Mouse (Mus musculus): Measurements from ENCODE around the gene Rrp7a. TPM values are rescaled to one million over a fixed set of nuclear protein-coding genes. Genes with fewer than 3 reads are reported as not detected.

Gene Rrp7a
- total RNA-seq, 2 experiments from 2014 or later, result 144 to 161 TPM

DNA sequence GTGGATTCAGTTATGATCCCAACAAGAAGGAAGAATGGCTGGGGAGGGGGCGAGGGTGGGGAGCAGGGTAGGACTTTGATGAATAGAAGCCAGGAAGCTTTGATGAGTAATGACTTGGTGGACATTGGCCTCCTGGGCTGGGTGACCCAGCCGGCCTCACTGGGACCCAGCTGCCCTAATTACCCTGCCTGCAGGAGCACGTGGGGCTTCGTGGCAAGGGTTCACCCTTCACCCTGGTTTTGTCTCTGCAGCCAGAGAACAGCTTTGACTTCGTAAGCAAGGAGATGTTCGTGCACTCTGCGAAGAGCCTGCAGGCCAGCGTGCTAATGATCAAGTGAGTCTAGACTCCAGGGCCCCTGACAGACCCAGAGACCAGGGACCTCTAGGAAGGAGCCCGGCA is 8.5 kb downstream of the Rrp7a start:
- DNase-seq (ENCODE audit: extremely low spot score in 1 of 2, low spot score in 1 of 2), result no peak

- peak; percentile 58 to 77 for DNase-seq (ENCODE audit: extremely low spot score in 1 of 2, low spot score in 1 of 2)
Measured at GRCm38 (mm10) chr15:83112898-83113297, 9.7 kb downstream of the Rrp7a start.

DNA sequence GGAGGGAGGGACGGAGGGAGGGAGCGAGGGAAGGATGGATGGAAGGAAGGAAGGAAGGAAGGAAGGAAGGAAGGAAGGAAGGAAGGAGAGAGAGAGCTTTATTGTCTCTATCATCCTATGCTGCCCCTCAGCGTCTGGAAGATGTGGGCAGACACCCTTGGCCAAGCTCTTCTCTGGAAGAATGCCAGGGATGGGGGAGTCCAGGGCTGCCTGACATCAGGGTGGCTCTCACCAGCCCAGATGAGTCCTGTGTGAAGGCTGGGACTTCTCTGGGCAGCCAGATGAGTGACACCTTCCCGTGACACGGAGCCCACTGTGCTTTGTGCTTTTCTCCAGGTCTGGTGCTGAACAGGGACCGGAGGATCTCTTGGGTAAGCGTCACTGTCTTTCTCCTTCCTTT is 10.7 kb downstream of the Rrp7a start:
- no peak for DNase-seq (ENCODE audit: extremely low spot score in 1 of 2, low spot score in 1 of 2)

- DNase-seq (ENCODE audit: extremely low spot score in 1 of 2, low spot score in 1 of 2), result no peak
Measured at GRCm38 (mm10) chr15:83111290-83111689, 11.3 kb downstream of the Rrp7a start.

- no peak for DNase-seq (ENCODE audit: extremely low spot score in 1 of 2, low spot score in 1 of 2)
Measured at GRCm38 (mm10) chr15:83107814-83108213, 14.8 kb downstream of the Rrp7a start.

DNA sequence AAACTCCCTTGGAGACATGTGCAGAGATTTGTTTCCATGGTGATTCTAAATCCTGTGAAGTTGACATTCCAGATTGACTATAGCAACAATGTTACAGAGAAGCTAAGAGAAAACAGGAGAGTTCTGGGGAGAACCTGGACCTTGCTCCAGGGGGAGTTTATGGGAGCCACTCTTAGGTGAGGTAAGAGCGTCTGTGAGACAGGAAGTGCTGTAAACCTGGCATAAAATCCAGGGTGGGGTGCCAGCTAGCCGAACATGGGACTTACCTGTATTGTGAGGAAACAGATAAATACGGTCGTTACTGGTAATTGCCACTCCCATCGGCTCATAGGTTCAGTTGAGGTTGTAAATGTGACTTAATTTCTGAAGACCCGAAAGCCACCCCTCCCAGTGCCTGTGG is 16.2 kb downstream of the Rrp7a start:
- DNase-seq (ENCODE audit: extremely low spot score in 1 of 2, low spot score in 1 of 2), result no peak

GRCm38 (mm10) chr15:83103111-83103510 is 19.5 kb downstream of the Rrp7a start:
- DNase-seq (ENCODE audit: extremely low spot score in 1 of 2, low spot score in 1 of 2), result no peak

GRCm38 (mm10) chr15:83100332-83100662 is 22.3 kb downstream of the Rrp7a start:
- no peak for DNase-seq (ENCODE audit: extremely low spot score in 1 of 2, low spot score in 1 of 2)

DNA sequence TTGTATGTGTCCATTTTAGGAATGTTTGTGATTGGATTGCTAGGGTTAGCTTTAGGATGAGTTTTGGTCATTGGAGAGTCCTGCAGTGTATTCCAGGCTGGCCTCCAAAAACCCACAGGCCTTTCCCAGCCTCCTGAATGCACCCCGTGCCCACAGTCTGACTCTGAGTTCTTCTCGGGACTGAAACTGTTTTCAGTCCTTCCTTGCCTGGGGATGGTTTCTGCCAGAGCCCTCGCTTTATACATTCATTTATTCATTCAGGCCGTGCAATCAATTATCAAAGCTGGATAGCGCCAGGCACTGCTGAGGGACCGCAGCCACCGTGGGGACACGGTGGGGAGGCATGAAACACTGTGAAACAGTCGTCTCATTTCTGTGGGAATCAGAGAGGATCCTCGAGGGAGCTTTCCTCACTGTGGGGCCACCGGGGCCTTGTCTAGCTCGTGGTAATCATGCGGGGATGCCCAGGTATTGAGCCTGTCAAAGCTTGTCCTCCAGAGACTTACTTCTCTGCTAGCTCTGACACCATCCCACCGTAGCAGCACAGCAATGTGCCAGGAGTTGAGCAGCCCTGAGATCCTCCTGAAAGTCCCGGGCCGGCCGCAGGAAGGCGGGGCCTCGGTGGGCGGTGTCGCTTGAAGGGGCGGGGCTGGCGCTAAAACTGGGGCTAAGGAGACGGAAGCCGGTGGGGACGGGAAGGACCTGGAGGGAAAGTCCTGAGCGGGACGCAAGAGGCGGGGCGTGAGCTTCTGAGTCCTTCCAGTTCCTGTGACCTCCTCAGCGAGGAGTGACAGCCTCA is 22.9 kb downstream of the Rrp7a start:
- DNase-seq (ENCODE audit: extremely low spot score in 1 of 2, low spot score in 1 of 2), result peak in 1 of 2 experiments; percentile 54

- DNase-seq (ENCODE audit: extremely low spot score in 1 of 2, low spot score in 1 of 2), result no peak
Measured at GRCm38 (mm10) chr15:83095950-83096349, 26.7 kb downstream of the Rrp7a start.

GRCm38 (mm10) chr15:83093687-83094086 is 28.9 kb downstream of the Rrp7a start:
- DNase-seq (ENCODE audit: extremely low spot score in 1 of 2, low spot score in 1 of 2), result no peak

DNA sequence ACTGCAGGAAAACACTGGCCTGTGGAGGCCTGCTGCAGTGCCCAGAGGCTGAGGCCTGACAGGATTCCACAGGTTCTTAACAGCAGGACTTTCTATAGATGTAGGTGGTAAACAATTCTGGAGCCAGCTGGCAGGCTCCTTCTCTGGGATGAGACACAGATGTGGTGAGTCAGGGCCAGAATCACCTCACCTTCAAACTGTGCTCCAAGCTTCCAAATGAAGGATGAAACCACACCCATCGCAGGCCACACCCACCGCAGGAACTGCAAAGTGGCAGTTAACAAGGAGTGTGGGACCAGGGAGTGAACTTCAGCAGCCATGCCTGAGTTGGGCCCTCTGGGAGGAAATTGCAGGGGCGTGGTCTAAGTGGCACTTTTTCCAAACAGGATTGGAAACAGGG is 31.7 kb downstream of the Rrp7a start:
- DNase-seq (ENCODE audit: extremely low spot score in 1 of 2, low spot score in 1 of 2), result no peak

DNA sequence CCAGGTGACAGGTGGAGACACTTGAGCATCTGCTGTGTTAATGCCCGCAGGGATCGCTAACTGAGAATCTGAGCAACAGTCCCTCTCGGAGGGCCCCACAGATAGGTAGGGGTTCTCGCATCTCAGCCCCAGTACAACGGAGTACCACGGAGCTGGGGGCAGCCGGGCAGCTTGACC is 33.3 kb downstream of the Rrp7a start, which contains the start of gene Serhl:
TSS of gene Serhl (plus strand) at position 78 of the 177 bp plus-strand sequence.
- DNase-seq (ENCODE audit: extremely low spot score in 1 of 2, low spot score in 1 of 2), result no peak

- DNase-seq (ENCODE audit: extremely low spot score in 1 of 2, low spot score in 1 of 2), result no peak
Measured at GRCm38 (mm10) chr15:83088495-83089428, 33.8 kb downstream of the Rrp7a start.

GRCm38 (mm10) chr15:83086636-83087328 is 35.8 kb downstream of the Rrp7a start:
- no peak for DNase-seq (ENCODE audit: extremely low spot score in 1 of 2, low spot score in 1 of 2)

DNA sequence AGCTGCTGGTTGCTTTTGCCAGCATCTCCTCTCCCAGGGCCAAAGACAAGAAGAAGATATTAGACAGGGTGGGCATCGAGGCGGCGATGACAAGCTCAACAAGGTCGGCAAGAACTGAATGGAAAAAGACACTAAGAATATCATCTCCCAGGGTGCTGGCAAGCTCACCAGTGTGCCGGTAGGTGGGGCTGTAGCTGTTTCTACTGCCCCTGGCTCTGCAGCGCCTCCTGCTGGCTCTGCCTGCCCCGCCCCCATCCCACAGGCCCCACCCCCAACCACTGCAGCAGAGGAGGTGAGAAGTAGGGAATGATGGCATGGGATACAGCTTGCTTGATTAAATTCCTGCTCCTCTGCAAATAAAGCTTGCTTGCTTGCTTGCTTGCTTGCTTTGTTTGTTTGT is 36.7 kb downstream of the Rrp7a start:
- peak; percentile 31 to 60 for DNase-seq (ENCODE audit: extremely low spot score in 1 of 2, low spot score in 1 of 2)

- no peak for DNase-seq (ENCODE audit: extremely low spot score in 1 of 2, low spot score in 1 of 2)
Measured at GRCm38 (mm10) chr15:83084022-83084640, 38.5 kb downstream of the Rrp7a start.

DNA sequence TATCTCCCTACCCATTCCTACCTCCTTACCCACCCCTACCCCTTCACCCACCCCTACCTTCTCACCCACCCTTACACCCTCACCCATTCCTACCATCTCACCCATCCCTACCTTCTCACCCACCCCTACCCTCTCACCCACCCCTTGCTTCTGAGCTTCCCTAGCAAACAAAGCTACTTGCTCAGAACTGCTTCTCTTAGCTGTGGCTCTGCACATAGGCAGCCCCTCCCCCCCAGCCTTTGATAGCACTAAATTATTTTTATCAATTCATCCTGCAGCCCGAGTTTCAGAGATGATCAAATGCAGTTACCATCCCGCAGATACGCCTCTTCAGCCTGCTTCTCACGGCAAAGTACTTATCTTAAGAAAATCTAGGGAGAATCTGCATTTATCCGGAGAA is 39.1 kb downstream of the Rrp7a start:
- DNase-seq (ENCODE audit: extremely low spot score in 1 of 2, low spot score in 1 of 2), result no peak

GRCm38 (mm10) chr15:83075607-83076525 is 46.7 kb downstream of the Rrp7a start:
- DNase-seq (ENCODE audit: extremely low spot score in 1 of 2, low spot score in 1 of 2), result no peak

- no peak for DNase-seq (ENCODE audit: extremely low spot score in 1 of 2, low spot score in 1 of 2)
Measured at GRCm38 (mm10) chr15:83074179-83074578, 48.4 kb downstream of the Rrp7a start.

Measured in layer of hippocampus, postnatal 25 days (tissue).